Mouse (Mus musculus) intestine, postnatal 0 days (tissue): ENCODE data around the gene Cnot4. TPM values are rescaled to one million over a fixed set of nuclear protein-coding genes. Genes with fewer than 3 reads are reported as not detected.

ENCODE experiments used
- ATAC-seq: fragments of 200-750 bp; cut with Nextera tagmentation; 2 replicates; pipeline ENCODE4 v1.8.0; 2017; ENCODE audit warnings: mild to moderate bottlenecking, moderate TSS enrichment, moderate library complexity
- H3K27ac ChIP-seq: fragments of 300-500 bp; sonication (generic); 2 replicates; pipeline ENCODE4 v1.5.1; 2014; ENCODE audit warnings: mild to moderate bottlenecking, low read depth, low read length, moderate library complexity
- H3K27me3 ChIP-seq: fragments of 300-500 bp; sonication (generic); replicated peaks from 2 replicates; pipeline ENCODE4 v1.6.1; 2014; ENCODE audit warnings: low read length, mixed read lengths; ENCODE audit not compliant: control insufficient read depth, insufficient read depth
- H3K36me3 ChIP-seq: fragments of 300-500 bp; sonication (generic); 2 replicates; pipeline ENCODE4 v1.6.1; 2014; ENCODE audit warnings: mild to moderate bottlenecking, moderate library complexity; ENCODE audit not compliant: control insufficient read depth, insufficient read depth
- H3K4me1 ChIP-seq: fragments of 300-500 bp; sonication (generic); replicated peaks from 2 replicates; pipeline ENCODE4 v1.6.1; 2014; ENCODE audit warnings: antibody characterized with exemption, low read length, mixed read lengths; ENCODE audit not compliant: control insufficient read depth, insufficient read depth
- H3K4me2 ChIP-seq: fragments of 300-500 bp; sonication (generic); replicated peaks from 2 replicates; pipeline ENCODE4 v1.6.1; 2014; ENCODE audit warnings: low read depth, mild to moderate bottlenecking, moderate library complexity
- H3K4me3 ChIP-seq: fragments of 300-500 bp; sonication (generic); 2 replicates; pipeline ENCODE4 v1.5.1; 2014; ENCODE audit warnings: low read depth, low read length
- H3K9ac ChIP-seq: fragments of 300-500 bp; sonication (generic); 2 replicates; pipeline ENCODE4 v1.6.1; 2014; ENCODE audit warnings: mild to moderate bottlenecking, low read depth, low read length
- H3K9me3 ChIP-seq: fragments of 300-500 bp; sonication (generic); 2 replicates; pipeline ENCODE4 v1.6.1; 2016; ENCODE audit warnings: mixed run types; ENCODE audit not compliant: control insufficient read depth
- CTCF ChIP-seq: sonication (generic); IDR thresholded peaks from 2 replicates; pipeline ENCODE4 v1.5.1; 2016; ENCODE audit warnings: low read depth, mild to moderate bottlenecking, control low read depth, antibody characterized with exemption, moderate library complexity
- WGBS: fragments of 180-500 bp; shearing (Covaris S2); extraction: QIAGEN DNeasy Blood & Tissue Kit; methylation state at CpG from one replicate; pipeline ENCODE4 v1.1.7; 2014; 5-methylcytosine and 5-hydroxymethylcytosine counted together
- polyA plus RNA-seq: library from polyadenylated mRNA; unstranded; fragments of >200 nt; fragmentation: Nextera tagmentation; extraction: Ambion mirVana; gene quantifications from 2 replicates; pipeline ENCODE4 v1.2.1, GENCODE M21; 2015

The Cnot4 gene
- polyA plus RNA-seq, 1 experiment from 2014 or later = 15.1 TPM

- 76% methylated on average over 4 of the region's 4 CpGs for WGBS
- H3K4me2 ChIP-seq = no peak overlapping the region
- no peak for TF ChIP-seq CTCF
Observed at GRCm38 (mm10) chr6:34996496-34996895, 137.0 kb downstream of the Cnot4 start.

GRCm38 (mm10) chr6:34995265-34995681, 138.3 kb downstream of the Cnot4 start:
- no peaks in the 10 kb centered on the region for H3K9me3 ChIP-seq

More at GRCm38 (mm10) chr6:34996496-34996895, 137.0 kb downstream of the Cnot4 start:
- no peaks in the 10 kb centered on the region for H3K9me3 ChIP-seq
- no peak overlapping the region for H3K9ac ChIP-seq
- H3K27me3 ChIP-seq = no peaks in the 10 kb centered on the region
- H3K27ac ChIP-seq = no peak overlapping the region
- no peak overlapping the region for H3K4me3 ChIP-seq
- H3K36me3 ChIP-seq = no peaks in the 10 kb centered on the region
- no peak for ATAC-seq
- 0 out of 2 replicates have a peak, but pooled peaks cover 5% of the 10 kb centered on the region for H3K4me1 ChIP-seq

GRCm38 (mm10) chr6:34994692-34995091, 138.8 kb downstream of the Cnot4 start:
- peak overlapping the region; percentile 70 for H3K4me2 ChIP-seq
- peak overlapping the region; percentile 29 for H3K4me3 ChIP-seq
- WGBS = 36% methylated on average over 5 of the region's 5 CpGs
- H3K4me1 ChIP-seq = 0 out of 2 replicates have a peak, but pooled peaks cover 5% of the 10 kb centered on the region
- no peaks in the 10 kb centered on the region for H3K9me3 ChIP-seq
- H3K27ac ChIP-seq = no peak overlapping the region
- ATAC-seq = no peak
- no peak overlapping the region for H3K9ac ChIP-seq
- H3K27me3 ChIP-seq = no peaks in the 10 kb centered on the region
- TF ChIP-seq CTCF = no peak
- no peaks in the 10 kb centered on the region for H3K36me3 ChIP-seq

More at GRCm38 (mm10) chr6:34995265-34995681, 138.3 kb downstream of the Cnot4 start:
- peak; percentile 80 for ATAC-seq
- 0 out of 2 replicates have a peak, but pooled peaks cover 5% of the 10 kb centered on the region for H3K4me1 ChIP-seq
- no peak overlapping the region for H3K27ac ChIP-seq
- H3K4me2 ChIP-seq = peak overlapping the region; percentile 70
- H3K36me3 ChIP-seq = no peaks in the 10 kb centered on the region
- 6% methylated on average over 13 of the region's 13 CpGs for WGBS
- no peaks in the 10 kb centered on the region for H3K27me3 ChIP-seq
- peak; percentile 95 for TF ChIP-seq CTCF
- H3K9ac ChIP-seq = no peak overlapping the region
- peak overlapping the region; percentile 29 for H3K4me3 ChIP-seq

GRCm38 (mm10) chr6:34989263-34989662, 144.3 kb downstream of the Cnot4 start:
- no peaks in the 10 kb centered on the region for H3K36me3 ChIP-seq
- H3K4me3 ChIP-seq = no peak overlapping the region
- no peaks in the 10 kb centered on the region for H3K9me3 ChIP-seq
- H3K27ac ChIP-seq = no peak overlapping the region
- no peaks in the 10 kb centered on the region for H3K27me3 ChIP-seq
- no peak overlapping the region for H3K4me2 ChIP-seq
- H3K4me1 ChIP-seq = peaks cover 4% of the 10 kb centered on the region; the same call in 1 of the 2 replicates
- no peak for TF ChIP-seq CTCF
- no peak overlapping the region for H3K9ac ChIP-seq
- no peak for ATAC-seq
- 62% methylated on average over 6 of the region's 6 CpGs for WGBS

GRCm38 (mm10) chr6:34988081-34988761, 145.3 kb downstream of the Cnot4 start, which contains the start of gene Slc23a4:
Gene Slc23a4 (minus strand): TSS chr6:34988404.
- no peaks in the 10 kb centered on the region for H3K36me3 ChIP-seq
- peak within 1 kb of the TSS; percentile 20 for H3K4me3 ChIP-seq
- TF ChIP-seq CTCF = no peak
- peak within 1 kb of the TSS; percentile 61 for H3K4me2 ChIP-seq
- ATAC-seq = peak; percentile 81
- H3K9me3 ChIP-seq = no peaks in the 10 kb centered on the region
- no peaks in the 10 kb centered on the region for H3K27me3 ChIP-seq
- H3K27ac ChIP-seq = peak within 1 kb of the TSS; percentile 50
- peaks cover 4% of the 10 kb centered on the region; the same call in 1 of the 2 replicates for H3K4me1 ChIP-seq
- 0 out of 2 replicates have a peak within 1 kb of the TSS, but pooled peaks have one; percentile 22 for H3K9ac ChIP-seq
- WGBS = 9% methylated on average over 20 of the region's 20 CpGs

- TF ChIP-seq CTCF = no peak
- 67% methylated on average over 12 of the region's 12 CpGs for WGBS
- H3K27me3 ChIP-seq = no peaks in the 10 kb centered on the region
- peak overlapping the region; percentile 20; the same call in 1 of the 2 replicates for H3K4me3 ChIP-seq
- no peak for ATAC-seq
- H3K4me1 ChIP-seq = peaks cover 4% of the 10 kb centered on the region; the same call in 1 of the 2 replicates
- peak overlapping the region; percentile 28; the same call in 1 of the 2 replicates for H3K27ac ChIP-seq
- H3K36me3 ChIP-seq = no peaks in the 10 kb centered on the region
- H3K9me3 ChIP-seq = no peaks in the 10 kb centered on the region
- H3K9ac ChIP-seq = no peak overlapping the region
- peak overlapping the region; percentile 61 for H3K4me2 ChIP-seq
Observed at GRCm38 (mm10) chr6:34987085-34987645, 146.4 kb downstream of the Cnot4 start.
